Mouse (Mus musculus) spleen, postnatal 0 days (tissue): Measurements from ENCODE around the gene L1cam. TPM values are rescaled to one million over a fixed set of nuclear protein-coding genes. Genes with fewer than 3 reads are reported as not detected.

Source experiments
- polyA plus RNA-seq: library from polyadenylated mRNA; unstranded; fragments of >200 nt; fragmentation: Nextera tagmentation; extraction: Ambion mirVana; gene quantifications from 2 replicates; pipeline ENCODE4 v1.2.1, GENCODE M21; 2015

L1cam gene
- 0.27 and 0.42 TPM in 2 replicates for polyA plus RNA-seq

DNA sequence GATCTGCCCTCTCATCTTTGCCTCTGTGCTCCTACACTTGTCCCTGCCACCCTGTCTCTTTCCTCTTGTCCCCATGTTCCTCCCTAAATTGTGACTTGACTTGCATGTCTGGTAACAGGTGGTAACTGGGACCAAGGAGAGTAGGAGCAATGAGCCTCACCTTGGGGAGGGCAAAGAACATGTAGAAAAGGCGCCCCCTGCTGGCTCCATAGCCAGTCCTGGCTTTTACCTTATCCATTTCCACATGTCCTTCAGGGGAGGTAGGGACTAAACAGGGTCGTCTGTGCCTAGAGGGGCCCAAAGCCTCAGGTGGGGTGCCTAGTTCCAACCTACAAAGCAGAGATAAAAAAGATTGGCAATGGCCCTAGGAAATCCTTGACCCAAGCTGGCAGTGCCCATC lies at the start of gene L1cam:
Gene L1cam, minus strand, starts transcription at position 387 of the 400 bp plus-strand sequence.

DNA sequence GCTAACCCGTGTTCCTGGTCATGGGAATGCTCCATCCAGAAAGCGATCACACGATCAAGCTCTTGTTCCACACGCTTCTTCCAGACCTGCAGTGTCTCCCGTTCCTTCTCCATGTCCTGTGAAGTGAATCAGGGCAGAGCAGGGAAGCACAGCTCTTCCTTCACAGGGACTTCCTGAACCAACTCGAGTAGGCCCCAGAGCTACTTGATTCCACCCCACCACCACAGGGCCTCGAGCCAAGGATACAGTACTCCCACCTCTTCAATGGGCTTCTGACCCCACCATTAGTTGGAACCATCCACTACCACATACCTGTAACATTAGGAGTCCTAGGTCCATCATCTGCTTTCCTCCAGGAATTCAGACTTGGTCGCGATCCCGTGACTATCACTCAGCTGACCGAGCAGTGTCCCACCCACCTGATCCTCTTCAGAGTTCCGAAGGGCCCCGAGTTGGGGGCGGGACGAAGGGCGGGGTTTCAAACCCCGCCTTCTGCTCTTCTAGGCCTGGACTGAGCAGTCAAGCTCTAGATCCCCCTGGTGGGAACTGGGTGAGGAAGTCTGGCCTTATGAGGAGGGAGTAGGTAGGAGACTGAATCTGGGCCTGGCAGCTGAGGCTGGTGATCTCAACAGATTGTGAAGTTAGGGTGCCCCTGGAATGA lies 34.6 kb upstream of the L1cam start, which contains the start of gene Renbp:
Gene Renbp, minus strand, starts transcription at position 449 of the 661 bp plus-strand sequence.

GRCm38 (mm10) chrX:73921823-73922549 lies 26.1 kb upstream of the L1cam start, which contains the start of the genes Arhgap4 and Naa10:
Gene Arhgap4 (minus strand): TSS chrX:73921870.
Gene Naa10 (minus strand): TSS chrX:73921944.

GRCm38 (mm10) chrX:73891551-73892152 lies 4.3 kb downstream of the L1cam start, which contains the start of gene Avpr2:
Gene Avpr2 (plus strand): TSS chrX:73892102.

DNA sequence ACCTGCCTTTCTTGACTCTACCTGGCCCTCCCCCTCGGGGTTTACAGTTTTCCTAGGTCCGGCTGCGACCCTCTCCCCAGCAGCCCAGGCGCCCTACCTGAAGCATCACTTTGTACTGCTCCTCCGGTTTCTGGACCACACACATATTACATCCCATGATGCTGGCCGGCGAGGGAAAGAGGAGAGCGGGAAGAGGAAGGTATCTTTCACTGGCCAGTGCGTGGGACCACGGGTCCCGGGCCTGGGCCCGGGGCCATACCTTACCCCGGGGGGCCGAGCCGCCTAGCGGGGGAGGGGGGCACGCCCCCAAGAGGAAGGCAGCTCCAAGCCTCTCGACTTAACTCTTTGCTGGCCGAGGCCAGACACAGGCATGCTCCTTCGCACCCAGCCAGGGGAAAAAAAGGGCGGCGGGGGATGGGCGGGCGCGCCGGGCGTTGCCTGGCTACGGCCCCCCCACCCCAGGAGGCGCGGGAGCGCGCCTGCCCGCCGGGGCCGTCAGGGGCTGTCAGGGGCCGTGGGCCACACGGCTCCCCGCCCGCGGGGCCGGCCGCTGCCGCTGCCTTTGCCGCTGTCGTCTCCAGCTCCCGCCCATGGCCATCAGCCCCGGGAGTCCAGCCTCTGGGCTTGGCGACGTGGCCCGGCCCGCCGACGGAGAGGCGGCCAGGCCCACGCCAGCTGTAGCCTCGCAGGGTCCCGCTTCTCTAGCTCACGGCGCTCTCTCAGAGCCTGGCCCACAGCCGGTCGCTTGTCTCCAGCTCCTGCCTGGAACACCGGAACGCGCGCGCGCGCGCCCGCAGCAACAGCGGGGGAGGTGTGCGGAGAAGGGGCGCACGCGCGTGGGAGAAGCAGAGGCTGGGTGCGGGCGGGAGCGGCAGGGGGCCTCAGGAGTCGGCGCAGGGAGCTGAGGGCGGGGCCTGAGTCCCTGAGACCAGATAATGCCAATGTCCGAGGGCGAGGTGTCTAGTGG lies 71.4 kb downstream of the L1cam start, which contains the start of gene Pdzd4:
Gene Pdzd4, minus strand, starts transcription at position 785 of the 967 bp plus-strand sequence.

Other genes with a start within 250 kb of the L1cam start
- 1.8 and 4.1 TPM in 2 replicates for gene Pnck, start 236.0 kb downstream of the L1cam start, polyA plus RNA-seq
- gene Slc6a8, start 223.0 kb downstream of the L1cam start, polyA plus RNA-seq = 1.1 and 1.7 TPM in 2 replicates
- gene Bcap31, start 179.9 kb downstream of the L1cam start, polyA plus RNA-seq = 173 and 188 TPM in 2 replicates
- gene Abcd1, start 179.5 kb downstream of the L1cam start, polyA plus RNA-seq = 10.5 and 15.5 TPM in 2 replicates
- gene Plxnb3, start 139.0 kb downstream of the L1cam start, polyA plus RNA-seq = 0.36 and 0.76 TPM in 2 replicates
- 3.0 and 5.0 TPM in 2 replicates for gene Srpk3, start 121.7 kb downstream of the L1cam start, polyA plus RNA-seq
- 131 and 143 TPM in 2 replicates for gene Idh3g, start 109.2 kb downstream of the L1cam start, polyA plus RNA-seq
- 163 and 167 TPM in 2 replicates for gene Ssr4, start 109.1 kb downstream of the L1cam start, polyA plus RNA-seq
- gene Pdzd4, start 71.1 kb downstream of the L1cam start, polyA plus RNA-seq = 0.23 and 0.25 TPM in 2 replicates
- gene Avpr2, start 4.0 kb downstream of the L1cam start, polyA plus RNA-seq = 0.53 and 0.99 TPM in 2 replicates
- 12.1 and 16.0 TPM in 2 replicates for gene Arhgap4, start 25.8 kb upstream of the L1cam start, polyA plus RNA-seq
- 94.1 and 101 TPM in 2 replicates for gene Naa10, start 25.8 kb upstream of the L1cam start, polyA plus RNA-seq
- 24.2 and 31.6 TPM in 2 replicates for gene Renbp, start 34.7 kb upstream of the L1cam start, polyA plus RNA-seq
- 38.3 and 38.7 TPM in 2 replicates for gene Hcfc1, start 70.3 kb upstream of the L1cam start, polyA plus RNA-seq
- 36.2 and 38.0 TPM in 2 replicates for gene Irak1, start 127.8 kb upstream of the L1cam start, polyA plus RNA-seq
- not detected in 2 replicates for gene Opn1mw, start 231.4 kb upstream of the L1cam start, polyA plus RNA-seq
- 8.1 and 9.0 TPM in 2 replicates for gene Mecp2, start 239.3 kb upstream of the L1cam start, polyA plus RNA-seq